Mouse (Mus musculus): ENCODE measurements around the gene Jaml. TPM values are rescaled to one million over a fixed set of nuclear protein-coding genes. Genes with fewer than 3 reads are reported as not detected.

Gene Jaml
- polyA plus RNA-seq, 1 experiment from 2014 or later, result 0.87 TPM

- Histone ChIP-seq H3K4me3 (ENCODE audit: low read length) (no peak overlapping the region), H3K36me3 (ENCODE audit: control insufficient read depth, insufficient read depth) (no peaks in the 10 kb centered on the region), H3K4me2 (ENCODE audit: low read depth, low read length) (no peak overlapping the region), H3K27me3 (ENCODE audit: control insufficient read depth, insufficient read depth, low read length) (no peaks in the 10 kb centered on the region; the same call in 1 of the 2 replicates), H3K9ac (ENCODE audit: low read length) (no peak overlapping the region), H3K9me3 (replicated peaks; ENCODE audit: control insufficient read depth, low read length) (no peaks in the 10 kb centered on the region), H3K4me1 (ENCODE audit: control insufficient read depth, insufficient read depth, low read length) (peaks cover 5% of the 10 kb centered on the region; the same call in 1 of the 2 replicates), H3K27ac (ENCODE audit: low read length) (no peak overlapping the region)
- WGBS, result 65% methylated on average over 3 of the region's 3 CpGs
- no peak for ATAC-seq (replicated peaks; ENCODE audit: extremely low read depth, insufficient read depth, low FRiP score)
Observed at GRCm38 (mm10) chr9:45090811-45091210, 11.8 kb downstream of the Jaml start.

- Histone ChIP-seq H3K27me3 (ENCODE audit: control insufficient read depth, insufficient read depth, low read length) (no peaks in the 10 kb centered on the region; the same call in 1 of the 2 replicates), H3K9me3 (replicated peaks; ENCODE audit: control insufficient read depth, low read length) (no peaks in the 10 kb centered on the region), H3K36me3 (ENCODE audit: control insufficient read depth, insufficient read depth) (no peaks in the 10 kb centered on the region), H3K4me2 (ENCODE audit: low read depth, low read length) (no peak overlapping the region), H3K27ac (ENCODE audit: low read length) (no peak overlapping the region), H3K9ac (ENCODE audit: low read length) (no peak overlapping the region), H3K4me1 (ENCODE audit: control insufficient read depth, insufficient read depth, low read length) (peaks cover 5% of the 10 kb centered on the region; the same call in 1 of the 2 replicates), H3K4me3 (ENCODE audit: low read length) (no peak overlapping the region)
- 46% methylated on average over 4 of the region's 4 CpGs for WGBS
- ATAC-seq (replicated peaks; ENCODE audit: extremely low read depth, insufficient read depth, low FRiP score), result no peak
Observed at GRCm38 (mm10) chr9:45092641-45093040, 13.7 kb downstream of the Jaml start.

DNA sequence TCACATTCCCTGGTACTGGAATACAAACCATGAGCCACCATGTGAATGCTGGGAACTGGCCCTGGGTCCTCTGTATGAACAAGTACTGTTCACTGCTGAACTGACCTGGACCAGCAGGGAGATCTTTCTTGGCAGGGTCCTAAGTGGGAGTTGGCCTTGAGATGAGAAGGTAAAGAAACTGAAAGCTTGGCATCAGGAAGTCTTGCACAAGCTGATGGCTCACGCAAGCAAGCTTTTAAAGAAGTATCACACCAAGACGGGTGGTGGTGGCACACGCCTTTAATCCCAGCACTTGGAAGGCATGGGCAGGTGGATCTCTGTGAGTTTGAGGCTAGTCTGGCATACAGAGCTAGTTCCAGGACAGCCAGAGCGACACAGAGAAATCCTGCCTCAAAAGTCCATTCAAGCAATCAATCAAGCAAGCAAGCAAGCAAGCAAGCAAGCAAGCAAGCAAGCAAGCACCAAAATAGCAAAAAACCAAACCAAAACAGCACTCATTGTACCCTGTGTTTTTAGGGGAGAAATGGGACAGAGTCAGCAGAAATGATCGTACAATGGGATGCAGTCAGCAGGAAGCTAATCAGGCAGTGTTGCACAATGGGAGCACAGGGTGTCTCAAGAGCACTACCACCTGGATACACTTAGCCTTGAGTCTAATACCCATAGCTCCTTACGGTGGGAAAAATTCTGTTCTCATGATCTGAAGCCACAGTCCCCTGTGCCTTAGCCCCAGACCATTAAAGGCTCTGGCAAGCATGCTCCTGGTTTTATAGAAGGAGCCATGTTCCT is 16.4 kb downstream of the Jaml start:
- 65% methylated on average over 6 of the region's 6 CpGs for WGBS
- no peak overlapping the region for H3K27ac ChIP-seq (ENCODE audit: low read length)
- no peak for ATAC-seq (replicated peaks; ENCODE audit: extremely low read depth, insufficient read depth, low FRiP score)

GRCm38 (mm10) chr9:45097877-45098276 is 18.9 kb downstream of the Jaml start:
- no peak overlapping the region for H3K4me2 ChIP-seq (ENCODE audit: low read depth, low read length)
- ATAC-seq (replicated peaks; ENCODE audit: extremely low read depth, insufficient read depth, low FRiP score), result no peak
- H3K9ac ChIP-seq (ENCODE audit: low read length), result no peak overlapping the region
- H3K9me3 ChIP-seq (replicated peaks; ENCODE audit: control insufficient read depth, low read length), result no peaks in the 10 kb centered on the region
- H3K27me3 ChIP-seq (ENCODE audit: control insufficient read depth, insufficient read depth, low read length), result no peaks in the 10 kb centered on the region
- no peak overlapping the region for H3K27ac ChIP-seq (ENCODE audit: low read length)
- 78% methylated on average over 5 of the region's 5 CpGs for WGBS
- no peaks in the 10 kb centered on the region; the same call in 1 of the 2 replicates for H3K4me1 ChIP-seq (ENCODE audit: control insufficient read depth, insufficient read depth, low read length)
- no peak overlapping the region for H3K4me3 ChIP-seq (ENCODE audit: low read length)
- no peaks in the 10 kb centered on the region for H3K36me3 ChIP-seq (ENCODE audit: control insufficient read depth, insufficient read depth)

More for the DNA sequence above, 16.4 kb downstream of the Jaml start:
- H3K9ac ChIP-seq (ENCODE audit: low read length), result no peak overlapping the region
- H3K4me2 ChIP-seq (ENCODE audit: low read depth, low read length), result no peak overlapping the region
- H3K27me3 ChIP-seq (ENCODE audit: control insufficient read depth, insufficient read depth, low read length), result no peaks in the 10 kb centered on the region; the same call in 1 of the 2 replicates
- no peak overlapping the region for H3K4me3 ChIP-seq (ENCODE audit: low read length)
- H3K4me1 ChIP-seq (ENCODE audit: control insufficient read depth, insufficient read depth, low read length), result peaks cover 5% of the 10 kb centered on the region; the same call in 1 of the 2 replicates
- H3K36me3 ChIP-seq (ENCODE audit: control insufficient read depth, insufficient read depth), result no peaks in the 10 kb centered on the region
- no peaks in the 10 kb centered on the region for H3K9me3 ChIP-seq (replicated peaks; ENCODE audit: control insufficient read depth, low read length)

- H3K36me3 ChIP-seq (ENCODE audit: control insufficient read depth, insufficient read depth), result no peaks in the 10 kb centered on the region
- H3K9me3 ChIP-seq (replicated peaks; ENCODE audit: control insufficient read depth, low read length), result no peaks in the 10 kb centered on the region
- H3K9ac ChIP-seq (ENCODE audit: low read length), result no peak overlapping the region
- H3K4me3 ChIP-seq (ENCODE audit: low read length), result no peak overlapping the region
- peaks cover 5% of the 10 kb centered on the region for H3K4me1 ChIP-seq (ENCODE audit: control insufficient read depth, insufficient read depth, low read length)
- WGBS, result 36% methylated on average over 3 of the region's 3 CpGs
- no peak overlapping the region for H3K4me2 ChIP-seq (ENCODE audit: low read depth, low read length)
- no peak for ATAC-seq (replicated peaks; ENCODE audit: extremely low read depth, insufficient read depth, low FRiP score)
- no peak overlapping the region for H3K27ac ChIP-seq (ENCODE audit: low read length)
- no peaks in the 10 kb centered on the region for H3K27me3 ChIP-seq (ENCODE audit: control insufficient read depth, insufficient read depth, low read length)
Observed at GRCm38 (mm10) chr9:45098426-45098825, 19.4 kb downstream of the Jaml start.

DNA sequence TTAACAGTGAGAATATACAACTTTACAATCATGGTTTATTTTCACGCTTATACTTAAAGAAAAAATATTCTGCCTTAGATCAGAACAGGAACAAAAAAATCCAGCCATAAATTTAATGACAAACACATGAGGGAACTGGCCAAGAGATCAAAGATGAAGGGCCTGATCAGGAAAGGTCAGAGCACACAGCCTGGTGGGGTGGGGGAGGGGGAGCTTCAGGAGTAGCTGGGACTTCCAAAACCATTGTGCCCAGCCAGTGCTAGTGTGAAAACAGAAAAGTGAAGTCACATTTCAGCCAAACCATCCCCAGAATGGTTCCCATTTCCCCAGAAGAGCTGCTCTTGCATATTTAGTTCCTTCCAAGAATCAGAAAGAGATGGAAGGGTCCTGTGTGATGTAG is 23.5 kb downstream of the Jaml start:
- Histone ChIP-seq H3K4me3 (ENCODE audit: low read length) (no peak overlapping the region), H3K4me1 (ENCODE audit: control insufficient read depth, insufficient read depth, low read length) (peaks cover 8% of the 10 kb centered on the region), H3K27me3 (ENCODE audit: control insufficient read depth, insufficient read depth, low read length) (no peaks in the 10 kb centered on the region), H3K4me2 (ENCODE audit: low read depth, low read length) (no peak overlapping the region), H3K9me3 (replicated peaks; ENCODE audit: control insufficient read depth, low read length) (no peaks in the 10 kb centered on the region), H3K36me3 (ENCODE audit: control insufficient read depth, insufficient read depth) (no peaks in the 10 kb centered on the region), H3K9ac (ENCODE audit: low read length) (no peak overlapping the region), H3K27ac (ENCODE audit: low read length) (no peak overlapping the region)
- 90% methylated on average over 1 of the region's 1 CpGs for WGBS
- ATAC-seq (replicated peaks; ENCODE audit: extremely low read depth, insufficient read depth, low FRiP score), result no peak

DNA sequence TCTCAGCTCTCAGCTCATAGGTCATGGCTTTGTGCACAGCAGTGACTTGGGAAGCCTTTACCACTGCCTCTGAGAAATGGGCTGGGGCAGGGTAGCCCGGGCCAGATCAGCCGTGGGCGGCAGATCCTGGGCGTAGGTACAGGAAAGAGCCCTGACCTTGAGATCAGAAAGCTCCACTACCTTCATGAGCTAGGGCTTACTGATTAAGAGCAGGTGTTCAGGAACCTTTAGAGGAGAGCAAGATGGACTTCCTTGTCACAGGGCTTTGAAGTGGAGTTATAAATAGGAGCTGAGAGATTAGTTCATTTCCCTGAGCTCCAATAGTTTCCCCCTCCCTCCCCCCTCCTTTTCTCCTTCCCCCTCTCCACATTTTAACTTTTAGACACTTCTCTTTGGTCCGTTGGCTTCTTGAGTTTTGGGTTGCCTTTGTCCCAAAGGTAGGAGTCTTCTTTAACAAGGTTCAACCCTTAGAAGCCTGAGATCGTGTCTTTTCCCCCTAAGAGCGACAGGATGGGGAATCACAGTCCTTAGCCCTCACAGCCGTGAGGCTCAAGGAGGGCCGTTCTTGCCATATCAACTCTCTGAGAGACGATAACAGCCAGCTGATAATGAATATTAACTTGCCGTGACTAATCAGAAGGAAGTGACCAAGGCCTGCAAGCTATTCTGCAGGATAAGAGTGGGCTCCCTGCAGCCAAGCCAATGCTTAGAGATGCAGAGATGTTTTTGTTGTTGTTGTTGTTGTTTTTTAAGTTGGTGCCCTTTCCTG is 24.4 kb downstream of the Jaml start:
- H3K4me2 ChIP-seq (ENCODE audit: low read depth, low read length), result no peak overlapping the region
- H3K4me1 ChIP-seq (ENCODE audit: control insufficient read depth, insufficient read depth, low read length), result peaks cover 8% of the 10 kb centered on the region
- H3K9me3 ChIP-seq (replicated peaks; ENCODE audit: control insufficient read depth, low read length), result no peaks in the 10 kb centered on the region
- WGBS, result 24% methylated on average over 11 of the region's 11 CpGs
- H3K36me3 ChIP-seq (ENCODE audit: control insufficient read depth, insufficient read depth), result no peaks in the 10 kb centered on the region
- no peak overlapping the region for H3K9ac ChIP-seq (ENCODE audit: low read length)
- no peak overlapping the region for H3K27ac ChIP-seq (ENCODE audit: low read length)
- no peak overlapping the region for H3K4me3 ChIP-seq (ENCODE audit: low read length)
- no peaks in the 10 kb centered on the region for H3K27me3 ChIP-seq (ENCODE audit: control insufficient read depth, insufficient read depth, low read length)
- no peak for ATAC-seq (replicated peaks; ENCODE audit: extremely low read depth, insufficient read depth, low FRiP score)

- H3K27ac ChIP-seq (ENCODE audit: low read length), result no peak overlapping the region
- no peak for ATAC-seq (replicated peaks; ENCODE audit: extremely low read depth, insufficient read depth, low FRiP score)
- no peak overlapping the region for H3K4me3 ChIP-seq (ENCODE audit: low read length)
- no peaks in the 10 kb centered on the region for H3K36me3 ChIP-seq (ENCODE audit: control insufficient read depth, insufficient read depth)
- H3K9me3 ChIP-seq (replicated peaks; ENCODE audit: control insufficient read depth, low read length), result no peaks in the 10 kb centered on the region
- H3K4me1 ChIP-seq (ENCODE audit: control insufficient read depth, insufficient read depth, low read length), result peaks cover 8% of the 10 kb centered on the region
- H3K27me3 ChIP-seq (ENCODE audit: control insufficient read depth, insufficient read depth, low read length), result no peaks in the 10 kb centered on the region
- H3K9ac ChIP-seq (ENCODE audit: low read length), result no peak overlapping the region
- 75% methylated on average over 2 of the region's 2 CpGs for WGBS
- no peak overlapping the region for H3K4me2 ChIP-seq (ENCODE audit: low read depth, low read length)
Observed at GRCm38 (mm10) chr9:45105596-45106374, 26.8 kb downstream of the Jaml start.
